Mouse (Mus musculus): Measurements from ENCODE around the gene Tas2r134.

- TF ChIP-seq CTCF (IDR thresholded peaks at IDR 0.05) (no peak), EP300 (IDR thresholded peaks at IDR 0.05) (no peak)
Observed at GRCm38 (mm10) chr2:51610305-51610704, 17.0 kb upstream of the Tas2r134 start.
